Mouse (Mus musculus): ENCODE data around the gene Ttll3. TPM values are rescaled to one million over a fixed set of nuclear protein-coding genes. Genes with fewer than 3 reads are reported as not detected.

The Ttll3 gene
- polyA plus RNA-seq (2012; rRNA removed): 22.2 and 22.8 TPM in 2 replicates

DNA sequence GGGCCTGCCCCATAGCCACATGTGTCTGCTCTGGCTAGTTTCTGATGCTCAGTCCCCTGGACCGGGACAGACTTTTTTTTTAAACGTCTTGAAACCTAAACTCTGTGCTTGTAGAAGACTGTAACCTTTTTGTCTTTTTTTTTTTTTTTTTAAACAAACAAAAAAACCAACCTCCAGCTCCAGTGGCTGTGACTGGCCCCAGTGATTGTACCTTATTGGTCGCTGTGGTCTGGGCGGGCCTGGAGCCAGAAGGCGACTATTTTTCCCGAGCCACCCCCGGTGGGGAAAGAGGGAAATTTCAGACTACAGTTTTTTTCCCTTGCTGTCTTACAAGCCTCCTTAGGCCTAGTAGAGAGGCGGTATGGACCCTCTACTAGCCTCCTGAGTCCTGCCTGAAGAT is at the start of gene Ttll3:
Ttll3 (plus strand) TSS at position 301 of the 400 bp plus-strand sequence.

DNA sequence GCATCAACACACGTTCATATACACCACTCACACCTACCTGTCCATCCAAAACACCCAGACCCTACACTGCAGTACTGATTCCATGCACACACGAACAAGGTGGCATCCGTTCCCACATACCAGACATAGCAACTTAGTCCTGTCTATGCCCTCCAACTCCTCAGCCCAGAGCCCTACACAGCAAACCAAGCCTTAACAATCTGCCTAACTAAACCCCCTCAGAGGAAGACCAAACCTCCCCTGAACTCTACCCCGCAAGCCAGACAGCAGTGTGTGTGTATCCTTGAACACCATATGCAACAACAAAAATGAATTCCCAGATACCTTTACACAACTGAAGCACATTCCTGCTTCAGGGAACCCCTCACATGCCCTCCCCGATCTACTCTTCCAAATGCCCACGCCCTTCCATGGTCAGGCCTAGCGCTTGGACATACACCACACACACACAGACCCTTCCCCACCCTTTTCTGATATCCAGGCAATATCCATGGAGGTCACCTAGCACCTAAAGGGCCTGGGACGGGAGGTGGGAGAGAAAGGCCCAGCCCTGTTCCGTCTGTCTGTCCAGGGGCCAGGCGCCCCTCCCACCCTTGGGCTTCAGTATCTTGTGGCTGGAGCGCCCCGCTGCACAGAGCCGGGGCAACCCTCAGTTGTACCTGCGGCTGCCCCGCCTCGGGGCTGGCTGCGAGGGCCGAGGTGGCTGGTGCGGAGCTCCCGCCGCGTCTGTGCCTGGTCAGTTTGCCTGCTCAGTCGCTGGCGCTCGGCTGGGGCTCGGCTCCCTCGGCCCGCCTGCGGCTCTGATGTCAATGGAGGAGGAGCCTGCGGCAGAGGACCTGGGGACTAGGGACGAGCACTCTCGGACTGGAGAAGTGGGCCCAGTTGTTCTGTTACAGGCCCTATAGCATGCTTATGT is 45.6 kb upstream of the Ttll3 start, which contains the start of gene Camk1:
Camk1 (minus strand) TSS at position 808 of the 916 bp plus-strand sequence.

DNA sequence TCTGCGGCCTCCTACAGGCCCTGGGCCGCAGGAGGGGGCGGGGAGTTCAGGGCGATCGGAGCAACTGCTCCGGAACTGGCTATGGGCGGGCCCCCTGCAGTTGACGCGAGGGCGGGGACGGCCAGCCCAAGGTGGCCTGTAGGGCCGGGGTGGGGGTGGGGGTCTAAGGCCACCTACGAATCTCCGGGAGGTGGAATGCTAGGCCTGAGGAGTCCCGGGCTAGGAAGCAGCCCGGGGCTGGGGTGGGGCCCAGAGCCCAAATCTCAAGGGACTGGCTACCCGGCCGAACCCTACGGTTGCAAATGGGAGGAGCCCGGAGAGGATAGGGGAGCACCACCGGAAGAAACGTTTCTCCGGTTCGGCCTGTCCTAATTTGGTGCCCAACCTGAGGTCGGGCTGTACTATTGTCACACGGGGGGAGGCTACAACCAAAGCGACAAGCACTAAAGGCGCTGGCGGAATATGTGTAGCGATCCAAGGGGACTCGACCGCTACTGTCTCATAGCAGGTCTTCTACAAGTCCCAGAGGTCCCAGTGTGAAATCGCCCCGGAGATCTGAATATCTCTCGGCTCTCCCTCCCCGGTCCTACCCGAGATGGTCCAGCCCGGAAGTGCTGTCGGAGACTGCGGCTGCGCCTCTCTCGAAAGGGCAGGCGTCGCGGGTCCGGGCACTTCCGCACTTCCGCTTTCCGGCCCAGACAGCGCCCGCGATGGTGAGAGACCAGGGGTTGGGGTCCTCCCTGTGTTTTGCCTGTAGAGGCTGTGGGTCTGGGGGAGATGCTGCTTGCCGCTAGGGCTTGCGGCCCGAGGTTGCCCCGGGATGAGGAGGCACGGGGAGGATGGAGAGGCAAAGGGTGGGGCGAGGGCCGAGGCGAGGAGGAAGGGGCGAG is 11.3 kb upstream of the Ttll3 start, which contains the start of the genes Tada3 and Arpc4:
Tada3 (minus strand) TSS at position 388 of the 890 bp plus-strand sequence.
Arpc4 (plus strand) TSS at position 620 of the 890 bp plus-strand sequence.

DNA sequence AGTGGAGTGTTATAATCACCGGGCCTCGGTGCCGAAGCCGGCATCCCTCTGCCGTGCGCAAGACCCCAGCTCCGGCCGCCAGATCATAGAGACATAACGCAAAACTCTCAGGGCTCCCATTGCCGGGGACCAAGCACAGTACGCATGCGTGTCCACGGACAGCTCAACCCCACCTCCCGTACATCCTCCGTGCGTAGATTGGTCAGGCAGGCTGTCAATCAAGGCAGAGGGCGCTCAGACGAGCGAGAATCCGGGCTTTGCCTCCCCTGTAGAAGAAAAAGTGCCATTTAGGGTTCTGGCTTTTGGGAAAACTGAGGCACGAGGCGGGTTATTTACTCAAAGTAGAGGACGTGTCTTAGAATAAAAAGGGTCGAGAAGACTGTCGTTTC is 30.1 kb downstream of the Ttll3 start, which contains the start of gene Rpusd3:
Rpusd3 (minus strand) TSS at position 142 of the 389 bp plus-strand sequence.

DNA sequence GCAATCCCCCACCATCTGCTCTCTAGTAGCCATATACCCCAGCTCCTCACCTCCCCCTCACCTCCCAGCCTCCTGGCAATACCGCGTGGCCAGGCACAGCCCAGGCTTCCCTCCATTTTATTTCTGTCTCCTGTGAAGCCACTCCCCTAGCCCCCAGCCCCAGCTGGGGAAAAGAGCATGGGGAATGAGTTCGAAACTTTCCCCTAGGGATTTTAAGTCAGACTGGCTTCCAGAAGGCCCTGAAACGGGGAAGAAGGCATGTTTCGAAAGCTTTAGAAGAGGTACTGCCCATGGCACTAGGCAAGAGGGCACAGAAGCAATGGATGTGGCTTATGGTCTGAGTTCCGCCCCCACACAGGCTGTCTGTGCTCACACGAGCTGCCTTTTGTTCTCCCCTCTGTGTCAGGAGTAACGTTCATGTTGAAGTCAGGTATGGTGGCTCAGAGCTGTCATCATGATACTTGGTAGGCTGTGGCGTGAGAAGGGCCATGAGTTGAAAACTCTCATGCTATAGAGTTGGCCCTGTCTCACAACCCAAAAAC is 46.7 kb downstream of the Ttll3 start, which contains the start of gene Cidec:
Cidec (minus strand) TSS at position 97 of the 542 bp plus-strand sequence.

DNA sequence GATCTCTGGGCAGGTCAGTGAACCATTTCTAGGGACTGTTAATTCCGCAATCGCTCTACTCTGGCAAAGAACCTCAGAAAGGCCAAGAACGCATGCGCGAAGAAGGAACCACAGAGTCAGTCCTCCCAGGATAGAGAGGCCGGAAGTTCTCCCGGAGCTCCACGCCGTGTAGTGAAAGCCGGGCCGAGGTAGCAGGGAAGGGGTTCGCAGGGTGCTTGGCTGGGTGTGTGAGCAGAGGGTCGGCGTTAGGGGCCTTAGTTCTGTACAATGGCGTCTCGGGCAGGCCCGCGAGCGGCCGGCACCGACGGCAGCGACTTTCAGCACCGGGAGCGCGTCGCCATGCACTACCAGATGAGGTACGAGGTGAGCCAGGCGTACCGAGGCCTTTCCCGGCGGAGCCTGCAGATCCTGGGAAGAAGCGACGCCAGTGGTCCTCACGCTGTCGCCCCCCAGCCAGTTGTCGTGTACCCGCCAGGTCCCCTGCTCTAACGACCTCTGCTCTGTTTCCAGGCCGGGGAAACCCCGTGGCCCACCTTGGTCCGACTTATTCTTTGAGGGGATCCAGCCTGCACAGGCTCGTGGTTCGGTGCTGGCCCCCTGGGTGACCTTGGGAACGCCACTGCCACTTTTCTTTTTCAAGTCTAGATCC is 53.5 kb downstream of the Ttll3 start, which contains the start of gene Jagn1:
Jagn1 (plus strand) TSS at position 128 of the 649 bp plus-strand sequence.

DNA sequence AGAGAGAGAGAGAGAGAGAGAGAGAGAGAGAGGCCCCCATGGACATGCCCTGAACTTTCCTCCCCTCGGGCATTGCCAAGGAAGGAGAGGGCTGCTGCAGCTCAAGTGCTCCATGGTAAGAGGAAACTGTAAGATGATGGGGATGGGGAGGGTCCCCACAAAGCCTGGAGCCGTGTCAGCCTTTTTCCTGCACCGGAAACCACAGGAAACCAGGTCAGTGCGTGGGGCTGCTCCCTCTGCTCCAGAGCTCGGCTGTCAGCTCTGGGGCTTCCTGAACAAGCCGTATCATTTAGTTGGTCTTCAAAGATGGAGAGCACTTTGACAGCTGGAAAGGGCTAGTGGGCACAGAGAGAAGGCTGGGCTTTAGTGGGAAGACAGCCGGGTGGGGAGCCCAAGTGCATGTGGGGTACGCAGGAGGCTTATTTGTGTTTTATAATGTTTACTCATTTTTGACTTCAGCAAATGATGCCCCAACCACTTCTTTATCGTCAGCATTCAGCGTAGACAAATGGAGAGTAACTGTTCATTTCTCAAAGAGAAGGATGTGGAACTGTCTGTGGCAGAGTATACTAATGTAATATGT is 69.0 kb downstream of the Ttll3 start, which contains the start of gene Il17re:
Il17re (plus strand) TSS at position 533 of the 583 bp plus-strand sequence.

Other genes starting within 250 kb of the Ttll3 start
- 63.7 and 69.4 TPM in 2 replicates for gene Lhfpl4, start 193.9 kb upstream of the Ttll3 start, polyA plus RNA-seq (2012; rRNA removed)
- gene Mtmr14, start 151.4 kb upstream of the Ttll3 start, polyA plus RNA-seq (2012; rRNA removed): 33.4 and 34.9 TPM in 2 replicates
- 3.1 and 9.4 TPM in 2 replicates for gene Cpne9, start 107.0 kb upstream of the Ttll3 start, polyA plus RNA-seq (2012; rRNA removed)
- gene Brpf1, start 82.1 kb upstream of the Ttll3 start, polyA plus RNA-seq (2012; rRNA removed): 28.8 and 28.9 TPM in 2 replicates
- gene Ogg1, start 62.3 kb upstream of the Ttll3 start, polyA plus RNA-seq (2012; rRNA removed): 14.3 and 16.3 TPM in 2 replicates
- gene Camk1, start 45.3 kb upstream of the Ttll3 start, polyA plus RNA-seq (2012; rRNA removed): 102 and 103 TPM in 2 replicates
- gene Tada3, start 11.4 kb upstream of the Ttll3 start, polyA plus RNA-seq (2012; rRNA removed): 70.0 and 78.9 TPM in 2 replicates
- gene Arpc4, start 11.1 kb upstream of the Ttll3 start, polyA plus RNA-seq (2012; rRNA removed): 132 and 137 TPM in 2 replicates
- 20.9 and 21.9 TPM in 2 replicates for gene Rpusd3, start 30.1 kb downstream of the Ttll3 start, polyA plus RNA-seq (2012; rRNA removed)
- 0.04 and 0.07 TPM in 2 replicates for gene Cidec, start 46.5 kb downstream of the Ttll3 start, polyA plus RNA-seq (2012; rRNA removed)
- gene Jagn1, start 53.3 kb downstream of the Ttll3 start, polyA plus RNA-seq (2012; rRNA removed): 69.3 and 70.5 TPM in 2 replicates
- 0.13 and 0.36 TPM in 2 replicates for gene Il17re, start 69.2 kb downstream of the Ttll3 start, polyA plus RNA-seq (2012; rRNA removed)
- gene Il17rc, start 82.2 kb downstream of the Ttll3 start, polyA plus RNA-seq (2012; rRNA removed): 3.5 and 4.0 TPM in 2 replicates
- gene Creld1, start 94.0 kb downstream of the Ttll3 start, polyA plus RNA-seq (2012; rRNA removed): 43.0 and 44.8 TPM in 2 replicates
- 13.0 and 13.1 TPM in 2 replicates for gene Prrt3, start 112.7 kb downstream of the Ttll3 start, polyA plus RNA-seq (2012; rRNA removed)
- gene Emc3, start 142.4 kb downstream of the Ttll3 start, polyA plus RNA-seq (2012; rRNA removed): 74.1 and 76.8 TPM in 2 replicates
- 4.5 and 4.6 TPM in 2 replicates for gene Fancd2, start 142.4 kb downstream of the Ttll3 start, polyA plus RNA-seq (2012; rRNA removed)
- gene Fancd2os, start 211.5 kb downstream of the Ttll3 start, polyA plus RNA-seq (2012; rRNA removed): 0.04 TPM in 1 of 2 replicates, not detected in the other
- gene Brk1, start 215.5 kb downstream of the Ttll3 start, polyA plus RNA-seq (2012; rRNA removed): 247 and 262 TPM in 2 replicates
- 55.8 and 61.6 TPM in 2 replicates for gene Vhl, start 234.7 kb downstream of the Ttll3 start, polyA plus RNA-seq (2012; rRNA removed)
- gene Irak2, start 249.2 kb downstream of the Ttll3 start, polyA plus RNA-seq (2012; rRNA removed): 4.9 and 5.6 TPM in 2 replicates

Data from central nervous system, embryonic 18 days (tissue).